Mouse (Mus musculus): ENCODE measurements around the gene Stkld1. TPM values are rescaled to one million over a fixed set of nuclear protein-coding genes. Genes with fewer than 3 reads are reported as not detected.
A peak's percentile ranks its signal among the peaks of the same experiment; 100 is the strongest.
"Not testable (repeated sequence)": the region's sequence is repeated elsewhere in the genome, so short reads cannot be mapped to it uniquely, and the experiment has no call there.

Gene Stkld1
- under 1 TPM; 0.15 to 0.41 TPM for total RNA-seq (2021)

GRCm38 (mm10) chr2:26933304-26934055 lies at the start of gene Stkld1, which contains the start of gene Surf4:
TSS of gene Stkld1 (plus strand) at chr2:26934047.
TSS of gene Surf4 (minus strand) at chr2:26933928.
- intact Hi-C loops (cut with DNase I), result loop anchor here (2.0 to 10.0 kb wide), 3 partner anchors 74 to 301 kb away; partner anchors contain the start of gene Cacfd1
- peak; percentile 91 to 94 for DNase-seq (ENCODE audit: low spot score in 2 of 2)

GRCm38 (mm10) chr2:26885541-26885940 lies 48.3 kb upstream of the Stkld1 start:
- DNase-seq (ENCODE audit: low spot score in 2 of 2); intact Hi-C loops (cut with DNase I): not testable (repeated sequence)

- not testable (repeated sequence) for DNase-seq (ENCODE audit: low spot score in 2 of 2)
Observed at GRCm38 (mm10) chr2:26886170-26886569, 47.7 kb upstream of the Stkld1 start.

DNA sequence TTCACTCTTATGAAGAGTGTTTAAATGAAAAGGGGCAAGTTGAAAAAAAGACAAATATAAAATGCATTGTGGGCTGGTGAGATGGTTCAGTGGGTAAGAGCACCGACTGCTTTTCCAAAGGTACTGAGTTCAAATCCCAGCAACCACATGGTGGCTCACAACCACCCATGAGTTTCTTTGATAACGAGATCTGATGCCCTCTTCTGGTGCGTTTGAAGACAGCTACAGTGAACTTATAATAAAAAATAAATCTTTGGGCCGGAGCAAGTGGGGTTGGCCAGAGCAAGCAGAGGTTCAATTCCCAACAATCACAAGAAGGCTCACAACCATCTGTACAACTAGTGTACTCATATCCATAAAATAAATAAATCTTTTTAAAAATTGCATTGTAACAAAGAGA lies 37.9 kb upstream of the Stkld1 start:
- intact Hi-C loops (cut with DNase I), result no loop called here

More at GRCm38 (mm10) chr2:26886170-26886569, 47.7 kb upstream of the Stkld1 start:
- intact Hi-C loops (cut with DNase I), result not testable (repeated sequence)

GRCm38 (mm10) chr2:26900731-26901130 lies 33.1 kb upstream of the Stkld1 start:
- intact Hi-C loops (cut with DNase I), result loop anchor here (5.0 kb wide), 1 partner anchor 258 kb away; no protein-coding TSS in a partner anchor
- no peak for DNase-seq (ENCODE audit: low spot score in 2 of 2)

More for the DNA sequence above, 37.9 kb upstream of the Stkld1 start:
- DNase-seq (ENCODE audit: low spot score in 2 of 2), result no peak

DNA sequence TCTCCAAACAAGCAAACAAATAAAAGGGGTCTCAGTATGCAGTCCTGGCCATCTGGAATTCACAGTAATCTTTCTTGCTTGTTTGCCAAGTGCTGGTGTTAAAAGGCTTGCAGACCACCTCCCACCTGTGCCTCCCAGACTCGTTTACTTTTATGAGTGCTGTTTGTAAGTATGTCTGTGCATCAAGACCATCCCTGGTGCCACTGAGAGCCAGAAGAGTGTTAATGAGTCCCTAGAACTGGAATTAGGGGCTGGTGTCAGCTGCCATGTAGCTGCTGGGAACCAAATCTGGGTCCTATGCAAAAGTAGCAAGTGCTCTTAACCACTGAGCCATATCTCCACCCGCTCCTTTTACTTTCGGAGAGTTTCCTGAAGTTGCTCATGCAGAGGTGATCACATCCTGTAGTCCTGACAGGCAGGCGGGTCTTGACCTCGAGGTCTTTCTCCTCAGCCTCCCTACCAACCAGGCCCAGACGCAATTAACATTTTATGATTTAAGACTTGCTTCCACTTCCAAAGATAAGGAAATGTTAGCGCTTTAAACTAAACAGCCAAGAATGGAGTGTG lies 31.9 kb upstream of the Stkld1 start:
- no peak for DNase-seq (ENCODE audit: low spot score in 2 of 2)

DNA sequence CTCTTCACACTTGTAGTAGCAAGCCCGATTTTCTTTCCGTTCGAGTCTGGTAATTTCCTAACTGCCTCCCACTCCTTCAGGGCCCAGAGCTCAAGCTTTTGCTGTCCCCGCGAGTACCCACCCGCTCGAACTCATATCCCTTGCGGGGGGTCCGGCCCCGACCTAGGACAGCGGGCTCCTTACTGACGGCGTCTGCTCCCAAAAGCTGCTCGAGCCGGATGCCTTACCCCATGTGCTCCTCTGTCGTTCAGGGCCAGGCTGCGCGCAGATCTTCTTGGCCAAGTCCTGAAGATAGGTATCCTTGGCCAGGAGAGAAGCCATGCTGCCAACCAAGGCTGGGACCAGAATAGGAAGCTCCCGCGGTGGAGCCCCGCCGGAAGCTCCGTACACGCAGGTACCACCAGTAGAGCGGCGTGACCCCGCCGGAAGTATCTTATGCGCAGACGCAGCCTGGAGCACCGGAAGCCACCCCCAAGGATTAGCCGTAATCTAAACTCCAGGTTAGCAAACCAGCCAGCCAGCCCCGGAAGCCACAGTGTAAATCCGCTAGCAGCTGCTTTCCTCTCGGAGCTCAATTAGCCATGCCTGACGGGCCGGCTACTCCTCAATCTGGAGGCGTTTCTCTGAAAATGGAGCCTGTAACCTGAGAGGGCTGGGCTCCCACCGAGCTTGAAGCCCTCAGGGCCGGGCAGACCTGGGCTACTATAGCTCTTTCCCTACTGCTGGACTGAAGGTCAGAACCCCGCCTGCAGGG lies 31.2 kb upstream of the Stkld1 start, which contains the start of gene Surf6:
Gene Surf6 (minus strand): TSS at position 413 of the 754 bp plus-strand sequence.
- peak; percentile 96 to 98 for DNase-seq (ENCODE audit: low spot score in 2 of 2)

More for the DNA sequence above, 31.9 kb upstream of the Stkld1 start:
- intact Hi-C loops (cut with DNase I), result loop anchor here (1.0 to 5.0 kb wide), 2 partner anchors 62 to 260 kb away; partner anchors contain the start of gene Rexo4

DNA sequence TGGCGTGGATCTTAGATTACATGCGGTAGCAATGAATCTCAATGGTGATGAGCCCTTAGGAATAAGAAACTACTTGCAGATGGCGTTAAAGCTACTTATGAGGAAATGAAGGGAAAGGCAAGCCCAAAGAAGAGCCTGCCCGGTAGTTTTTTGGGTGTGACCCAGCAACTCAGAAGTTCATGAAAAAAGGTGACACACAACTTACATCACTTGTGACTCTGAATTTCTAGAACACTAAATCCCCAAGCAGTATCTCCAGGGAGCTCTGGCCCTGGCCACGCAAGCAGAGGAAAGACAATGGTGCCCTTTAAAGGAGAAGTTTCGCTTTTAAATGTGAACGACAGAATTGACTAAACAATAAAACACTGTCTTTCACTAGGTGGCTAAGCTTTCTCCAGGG lies 30.5 kb upstream of the Stkld1 start:
- intact Hi-C loops (cut with DNase I), result loop anchor here (5.0 kb wide), 1 partner anchor 261 kb away; no protein-coding TSS in a partner anchor

More for the DNA sequence above, 31.2 kb upstream of the Stkld1 start, which contains the start of gene Surf6:
- intact Hi-C loops (cut with DNase I), result loop anchor here (1.0 to 5.0 kb wide), 2 partner anchors 62 to 260 kb away; partner anchors contain the start of gene Rexo4

GRCm38 (mm10) chr2:26905936-26906335 lies 27.9 kb upstream of the Stkld1 start:
- intact Hi-C loops (cut with DNase I), result no loop called here
- DNase-seq (ENCODE audit: low spot score in 2 of 2), result no peak

More for the DNA sequence above, 30.5 kb upstream of the Stkld1 start:
- no peak for DNase-seq (ENCODE audit: low spot score in 2 of 2)

DNA sequence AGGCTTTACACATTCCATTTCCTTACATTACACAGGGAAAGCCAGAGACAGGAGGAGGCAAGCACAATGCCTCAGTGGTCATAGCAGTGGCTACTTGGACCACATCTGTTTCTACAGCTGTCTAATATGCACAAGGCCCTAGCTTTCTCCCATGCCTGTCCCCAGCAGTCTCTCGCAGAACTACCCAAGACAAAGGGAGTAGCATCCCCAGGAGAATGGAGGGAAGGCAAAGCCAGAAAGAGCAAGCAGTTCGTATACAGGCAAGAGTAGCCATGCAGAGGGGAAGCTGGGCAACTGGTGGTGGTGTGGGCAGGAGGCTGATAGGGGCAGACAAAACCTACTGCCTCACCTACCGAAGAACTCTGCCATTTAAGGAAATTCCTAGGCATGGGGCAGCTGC lies 27.4 kb upstream of the Stkld1 start:
- DNase-seq (ENCODE audit: low spot score in 2 of 2), result no peak
- intact Hi-C loops (cut with DNase I), result no loop called here

DNA sequence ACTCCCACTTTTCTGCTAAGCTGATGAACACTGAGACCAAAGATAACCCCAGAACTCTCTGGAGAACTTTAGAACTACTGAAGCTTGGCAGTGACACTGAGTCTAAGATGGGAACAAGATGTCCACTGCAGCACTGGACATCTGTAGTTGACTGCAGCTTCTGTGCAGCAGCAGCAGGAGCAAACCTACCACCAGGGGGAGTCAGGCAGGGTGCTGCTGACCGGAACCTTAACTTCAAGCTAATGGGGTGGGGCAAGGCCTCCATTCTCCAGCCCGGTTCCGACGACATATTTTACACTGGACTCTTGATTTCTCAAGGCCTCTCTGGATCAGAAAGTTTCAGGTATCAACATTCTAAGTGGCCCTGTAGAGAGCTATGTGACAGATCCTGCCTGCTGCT lies 26.7 kb upstream of the Stkld1 start:
- DNase-seq (ENCODE audit: low spot score in 2 of 2), result no peak

GRCm38 (mm10) chr2:26908710-26909386 lies 25.0 kb upstream of the Stkld1 start:
- no peak for DNase-seq (ENCODE audit: low spot score in 2 of 2)

More for the DNA sequence above, 26.7 kb upstream of the Stkld1 start:
- intact Hi-C loops (cut with DNase I), result no loop called here

GRCm38 (mm10) chr2:26909387-26909784 lies 24.5 kb upstream of the Stkld1 start:
- no peak for DNase-seq (ENCODE audit: low spot score in 2 of 2)
- intact Hi-C loops (cut with DNase I), result no loop called here

More at GRCm38 (mm10) chr2:26908710-26909386, 25.0 kb upstream of the Stkld1 start:
- intact Hi-C loops (cut with DNase I), result no loop called here

GRCm38 (mm10) chr2:26910124-26910993 lies 23.5 kb upstream of the Stkld1 start, which contains the start of the genes Med22 and Rpl7a:
TSS of gene Med22 (minus strand) at chr2:26910677.
TSS of gene Rpl7a (plus strand) at chr2:26910764.
- intact Hi-C loops (cut with DNase I), result loop anchor here (10.0 kb wide), 1 partner anchor 466 kb away; the partner anchor contains the start of gene Sec16a
- DNase-seq (ENCODE audit: low spot score in 2 of 2), result peak; percentile 100

DNA sequence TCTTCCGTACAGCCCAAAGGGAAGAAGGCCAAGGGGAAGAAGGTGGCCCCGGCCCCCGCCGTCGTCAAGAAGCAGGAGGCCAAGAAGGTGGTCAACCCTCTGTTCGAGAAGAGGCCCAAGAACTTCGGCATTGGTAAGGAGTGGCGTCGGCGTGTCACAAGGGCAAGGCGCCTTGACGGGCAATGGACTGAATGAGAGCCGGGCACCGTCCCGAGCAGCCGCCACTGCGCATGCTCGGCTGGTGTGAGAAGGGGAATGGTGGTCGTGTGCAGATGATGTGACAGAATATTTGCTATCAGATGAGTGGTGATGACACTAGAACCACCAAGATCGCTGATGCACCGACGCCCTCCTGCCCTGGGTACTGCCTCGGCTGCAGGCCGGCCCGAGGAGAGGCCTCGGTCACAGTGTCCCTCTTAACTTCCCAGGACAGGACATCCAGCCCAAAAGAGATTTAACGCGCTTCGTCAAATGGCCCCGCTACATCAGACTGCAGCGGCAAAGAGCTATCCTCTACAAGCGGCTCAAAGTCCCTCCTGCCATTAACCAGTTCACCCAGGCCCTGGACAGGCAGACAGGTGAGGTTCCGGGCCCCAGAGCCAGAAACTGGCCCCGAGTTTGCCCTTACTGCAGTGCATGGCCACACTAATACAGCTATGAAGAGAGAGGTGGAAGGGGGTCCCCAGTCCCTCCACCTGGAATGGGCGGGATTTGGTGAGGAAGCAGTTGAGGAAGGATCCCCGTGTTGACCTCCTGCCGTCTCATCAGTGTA lies 22.7 kb upstream of the Stkld1 start:
- DNase-seq (ENCODE audit: low spot score in 2 of 2), result no peak
- intact Hi-C loops (cut with DNase I), result loop anchor here (10.0 kb wide), 1 partner anchor 466 kb away; the partner anchor contains the start of gene Sec16a

DNA sequence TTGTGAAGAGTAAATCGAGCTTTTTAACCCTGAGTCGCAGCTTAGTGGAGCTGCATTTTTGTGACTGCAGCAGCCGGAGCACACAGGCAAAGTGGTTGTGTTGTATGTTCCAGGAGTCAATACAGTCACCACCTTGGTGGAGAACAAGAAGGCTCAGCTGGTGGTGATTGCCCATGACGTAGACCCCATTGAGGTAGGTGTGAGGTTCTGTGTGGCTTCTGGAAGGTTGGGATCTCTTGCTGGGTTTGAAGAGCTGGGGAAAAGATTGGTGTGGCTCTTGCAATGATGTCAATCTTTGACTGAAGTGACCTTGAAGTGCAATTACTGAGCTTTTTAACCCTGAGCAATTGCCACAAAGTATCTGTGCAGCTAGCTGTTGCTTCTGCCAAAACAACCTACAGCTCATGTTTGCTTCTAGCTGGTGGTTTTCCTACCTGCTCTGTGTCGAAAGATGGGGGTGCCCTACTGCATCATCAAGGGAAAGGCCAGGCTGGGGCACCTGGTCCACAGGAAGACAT lies 21.5 kb upstream of the Stkld1 start:
- no peak for DNase-seq (ENCODE audit: low spot score in 2 of 2)
- intact Hi-C loops (cut with DNase I), result loop anchor here (10.0 kb wide), 1 partner anchor 468 kb away; the partner anchor contains the start of gene Sec16a

All from left cerebral cortex, postnatal 36 days (tissue).